Mouse (Mus musculus): ENCODE data around the gene Gm21310.
"Not testable (repeated sequence)": the region's sequence is repeated elsewhere in the genome, so short reads cannot be mapped to it uniquely, and the experiment has no call there.

Gm21310 gene

DNA sequence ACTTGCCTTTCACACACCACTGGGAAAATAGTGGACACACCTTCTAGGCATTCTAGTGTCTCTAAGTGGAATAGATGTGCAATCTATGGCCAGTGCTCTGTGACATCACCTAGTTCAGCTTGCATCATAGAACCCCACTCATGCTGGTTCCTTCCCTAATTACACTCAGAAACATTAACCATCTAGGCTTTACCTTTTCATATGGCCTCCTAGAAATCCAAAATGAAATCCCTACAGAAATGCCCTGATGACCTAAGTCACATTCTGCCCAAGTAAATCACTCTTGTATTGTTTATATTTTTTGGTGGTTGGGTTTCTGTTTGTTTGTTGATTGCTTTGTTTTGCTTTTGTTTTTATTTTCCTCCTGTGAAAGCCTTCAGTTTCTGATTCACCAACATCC is at the start of gene Gm21310:
TSS of gene Gm21310 (minus strand) at position 101 of the 400 bp plus-strand sequence.
- not testable (repeated sequence) for DNase-seq (ENCODE audit: low spot score)
